Mouse (Mus musculus): ENCODE measurements around the gene Bcl2l14. TPM values are rescaled to one million over a fixed set of nuclear protein-coding genes. Genes with fewer than 3 reads are reported as not detected.
A peak's percentile ranks its signal among the peaks of the same experiment; 100 is the strongest.

Bcl2l14 gene
- polyA plus RNA-seq, 1 experiment = not detected

GRCm38 (mm10) chr6:134420375-134420774 lies 24.3 kb downstream of the Bcl2l14 start:
- H3K27me3 ChIP-seq (ENCODE audit: control insufficient read depth, insufficient read depth, insufficient read length) = no peaks in the 10 kb centered on the region
- no peak overlapping the region for H3ac ChIP-seq (ENCODE audit: control insufficient read depth, insufficient read length, low read depth)
- no peaks in the 10 kb centered on the region for H3K79me2 ChIP-seq (ENCODE audit: control insufficient read depth, insufficient read depth)
- H3K4me3 ChIP-seq (ENCODE audit: insufficient read depth, poor library complexity, severe bottlenecking) = no peak overlapping the region
- no peak for TF ChIP-seq CEBPB (IDR thresholded peaks at IDR 0.05; ENCODE audit: low read depth)
- no peaks in the 10 kb centered on the region for H3K36me3 ChIP-seq (ENCODE audit: control insufficient read depth, insufficient read depth)
- H3K79me3 ChIP-seq (ENCODE audit: low read depth) = no peaks in the 10 kb centered on the region

- Histone ChIP-seq H3K36me3 (ENCODE audit: control insufficient read depth, insufficient read depth) (no peaks in the 10 kb centered on the region), H3K4me3 (ENCODE audit: insufficient read depth, poor library complexity, severe bottlenecking) (no peak overlapping the region), H3K27me3 (ENCODE audit: control insufficient read depth, insufficient read depth, insufficient read length) (no peaks in the 10 kb centered on the region), H3K79me3 (ENCODE audit: low read depth) (no peaks in the 10 kb centered on the region), H3ac (ENCODE audit: control insufficient read depth, insufficient read length, low read depth) (no peak overlapping the region), H3K79me2 (ENCODE audit: control insufficient read depth, insufficient read depth) (no peaks in the 10 kb centered on the region)
- TF ChIP-seq MAX (IDR thresholded peaks at IDR 0.05) (no peak), MYOD1 (IDR thresholded peaks at IDR 0.05; ENCODE audit: control insufficient read depth, insufficient read length, low read depth) (no peak), USF1 (IDR thresholded peaks at IDR 0.05; ENCODE audit: low read depth) (no peak), FOSL1 (IDR thresholded peaks at IDR 0.05; ENCODE audit: insufficient read depth, low read length, poor library complexity, severe bottlenecking) (no peak), CTCF (IDR thresholded peaks at IDR 0.05; ENCODE audit: control insufficient read depth, insufficient read depth, insufficient read length) (no peak), MYOG (IDR thresholded peaks at IDR 0.05; ENCODE audit: control insufficient read depth, extremely low read depth, insufficient read length) (no peak), CEBPB (IDR thresholded peaks at IDR 0.05; ENCODE audit: low read depth) (no peak)
Observed at GRCm38 (mm10) chr6:134421921-134422320, 25.8 kb downstream of the Bcl2l14 start.

- no peak overlapping the region for H3K4me3 ChIP-seq (ENCODE audit: insufficient read depth, poor library complexity, severe bottlenecking)
- TF ChIP-seq CEBPB (IDR thresholded peaks at IDR 0.05; ENCODE audit: low read depth) (no peak), CTCF (IDR thresholded peaks at IDR 0.05; ENCODE audit: control insufficient read depth, insufficient read depth, insufficient read length) (peak; percentile 23)
- no peaks in the 10 kb centered on the region for H3K27me3 ChIP-seq (ENCODE audit: control insufficient read depth, insufficient read depth, insufficient read length)
- no peaks in the 10 kb centered on the region for H3K79me3 ChIP-seq (ENCODE audit: low read depth)
- no peaks in the 10 kb centered on the region for H3K79me2 ChIP-seq (ENCODE audit: control insufficient read depth, insufficient read depth)
- no peak overlapping the region for H3ac ChIP-seq (ENCODE audit: control insufficient read depth, insufficient read length, low read depth)
- no peaks in the 10 kb centered on the region for H3K36me3 ChIP-seq (ENCODE audit: control insufficient read depth, insufficient read depth)
Observed at GRCm38 (mm10) chr6:134425216-134425717, 29.1 kb downstream of the Bcl2l14 start.

- Histone ChIP-seq H3K79me2 (ENCODE audit: control insufficient read depth, insufficient read depth) (no peaks in the 10 kb centered on the region), H3K79me3 (ENCODE audit: low read depth) (no peaks in the 10 kb centered on the region), H3ac (ENCODE audit: control insufficient read depth, insufficient read length, low read depth) (no peak overlapping the region), H3K4me3 (ENCODE audit: insufficient read depth, poor library complexity, severe bottlenecking) (no peak overlapping the region), H3K27me3 (ENCODE audit: control insufficient read depth, insufficient read depth, insufficient read length) (no peaks in the 10 kb centered on the region), H3K36me3 (ENCODE audit: control insufficient read depth, insufficient read depth) (no peaks in the 10 kb centered on the region)
- TF ChIP-seq MYOD1 (IDR thresholded peaks at IDR 0.05; ENCODE audit: control insufficient read depth, insufficient read length, low read depth) (no peak), CTCF (IDR thresholded peaks at IDR 0.05; ENCODE audit: control insufficient read depth, insufficient read depth, insufficient read length) (no peak), USF1 (IDR thresholded peaks at IDR 0.05; ENCODE audit: low read depth) (no peak), MYOG (IDR thresholded peaks at IDR 0.05; ENCODE audit: control insufficient read depth, extremely low read depth, insufficient read length) (no peak)
Observed at GRCm38 (mm10) chr6:134427165-134427564, 31.0 kb downstream of the Bcl2l14 start.

- no peaks in the 10 kb centered on the region for H3K79me3 ChIP-seq (ENCODE audit: low read depth)
- TF ChIP-seq FOSL1 (IDR thresholded peaks at IDR 0.05; ENCODE audit: insufficient read depth, low read length, poor library complexity, severe bottlenecking) (no peak), MAX (IDR thresholded peaks at IDR 0.05) (no peak), MYOG (IDR thresholded peaks at IDR 0.05; ENCODE audit: control insufficient read depth, extremely low read depth, insufficient read length) (no peak), CEBPB (IDR thresholded peaks at IDR 0.05; ENCODE audit: low read depth) (no peak), MYOD1 (IDR thresholded peaks at IDR 0.05; ENCODE audit: control insufficient read depth, insufficient read length, low read depth) (no peak), USF1 (IDR thresholded peaks at IDR 0.05; ENCODE audit: low read depth) (no peak), CTCF (IDR thresholded peaks at IDR 0.05; ENCODE audit: control insufficient read depth, insufficient read depth, insufficient read length) (no peak)
- H3K4me3 ChIP-seq (ENCODE audit: insufficient read depth, poor library complexity, severe bottlenecking) = no peak overlapping the region
- H3K79me2 ChIP-seq (ENCODE audit: control insufficient read depth, insufficient read depth) = no peaks in the 10 kb centered on the region
- no peaks in the 10 kb centered on the region for H3K36me3 ChIP-seq (ENCODE audit: control insufficient read depth, insufficient read depth)
- no peak overlapping the region for H3ac ChIP-seq (ENCODE audit: control insufficient read depth, insufficient read length, low read depth)
- H3K27me3 ChIP-seq (ENCODE audit: control insufficient read depth, insufficient read depth, insufficient read length) = no peaks in the 10 kb centered on the region
Observed at GRCm38 (mm10) chr6:134428455-134428854, 32.3 kb downstream of the Bcl2l14 start.

- no peak overlapping the region for H3ac ChIP-seq (ENCODE audit: control insufficient read depth, insufficient read length, low read depth)
- H3K79me3 ChIP-seq (ENCODE audit: low read depth) = no peaks in the 10 kb centered on the region
- no peak for TF ChIP-seq CTCF (IDR thresholded peaks at IDR 0.05; ENCODE audit: control insufficient read depth, insufficient read depth, insufficient read length)
- no peaks in the 10 kb centered on the region for H3K79me2 ChIP-seq (ENCODE audit: control insufficient read depth, insufficient read depth)
- no peaks in the 10 kb centered on the region for H3K27me3 ChIP-seq (ENCODE audit: control insufficient read depth, insufficient read depth, insufficient read length)
- no peak overlapping the region for H3K4me3 ChIP-seq (ENCODE audit: insufficient read depth, poor library complexity, severe bottlenecking)
- no peaks in the 10 kb centered on the region for H3K36me3 ChIP-seq (ENCODE audit: control insufficient read depth, insufficient read depth)
Observed at GRCm38 (mm10) chr6:134430161-134430799, 34.2 kb downstream of the Bcl2l14 start.
